Mouse (Mus musculus): ENCODE results near the gene Mrpl43. TPM values are rescaled to one million over a fixed set of nuclear protein-coding genes. Genes with fewer than 3 reads are reported as not detected.

The Mrpl43 gene
- total and polyA plus RNA-seq, 2 experiments from 2014 or later: 76.4 to 83.7 TPM

- Histone ChIP-seq H3K9ac (replicated peaks; ENCODE audit: low read depth, low read length) (no peak overlapping the region), H3K36me3 (replicated peaks; ENCODE audit: control insufficient read depth, insufficient read depth, low read length) (peaks cover 29% of the 10 kb centered on the region), H3K27ac (ENCODE audit: low read depth) (no peak overlapping the region), H3K9me3 (replicated peaks; ENCODE audit: control insufficient read depth, low read length) (no peaks in the 10 kb centered on the region), H3K4me1 (ENCODE audit: control insufficient read depth, insufficient read depth) (peaks cover 13% of the 10 kb centered on the region), H3K27me3 (ENCODE audit: control insufficient read depth, insufficient read depth, low read length) (no peaks in the 10 kb centered on the region), H3K4me3 (ENCODE audit: low read depth, low read length) (no peak overlapping the region), H3K4me2 (ENCODE audit: low read depth, low read length) (no peak overlapping the region)
- TF ChIP-seq EP300 (IDR thresholded peaks at IDR 0.05; ENCODE audit: low read depth): no peak
- TF ChIP-seq CTCF (IDR thresholded peaks at IDR 0.05; ENCODE audit: low read depth): peak; percentile 76
- 35% methylated on average over 6 of the region's 6 CpGs for WGBS
- ATAC-seq (ENCODE audit: insufficient read depth, low read depth) (no peak), DNase-seq (ENCODE audit: low spot score) (peak; percentile 58)
These were observed 6.4 kb upstream of the Mrpl43 start for GRCm38 (mm10) chr19:45012636-45013035.

GRCm38 (mm10) chr19:45012219-45012618 is 6.0 kb upstream of the Mrpl43 start:
- 86% methylated on average over 8 of the region's 8 CpGs for WGBS
- Histone ChIP-seq H3K27ac (ENCODE audit: low read depth) (no peak overlapping the region), H3K9me3 (replicated peaks; ENCODE audit: control insufficient read depth, low read length) (no peaks in the 10 kb centered on the region), H3K9ac (replicated peaks; ENCODE audit: low read depth, low read length) (no peak overlapping the region), H3K4me3 (ENCODE audit: low read depth, low read length) (no peak overlapping the region), H3K4me1 (ENCODE audit: control insufficient read depth, insufficient read depth) (peaks cover 18% of the 10 kb centered on the region), H3K4me2 (ENCODE audit: low read depth, low read length) (no peak overlapping the region), H3K36me3 (replicated peaks; ENCODE audit: control insufficient read depth, insufficient read depth, low read length) (peaks cover 29% of the 10 kb centered on the region), H3K27me3 (ENCODE audit: control insufficient read depth, insufficient read depth, low read length) (no peaks in the 10 kb centered on the region)
- ATAC-seq (ENCODE audit: insufficient read depth, low read depth) (no peak), DNase-seq (ENCODE audit: low spot score) (no peak)
- TF ChIP-seq CTCF (IDR thresholded peaks at IDR 0.05; ENCODE audit: low read depth) (no peak), EP300 (IDR thresholded peaks at IDR 0.05; ENCODE audit: low read depth) (no peak)

GRCm38 (mm10) chr19:45010646-45011045 is 4.4 kb upstream of the Mrpl43 start:
- Histone ChIP-seq H3K9ac (replicated peaks; ENCODE audit: low read depth, low read length) (no peak overlapping the region), H3K4me1 (ENCODE audit: control insufficient read depth, insufficient read depth) (peaks cover 21% of the 10 kb centered on the region), H3K4me3 (ENCODE audit: low read depth, low read length) (no peak overlapping the region), H3K27ac (ENCODE audit: low read depth) (no peak overlapping the region), H3K4me2 (ENCODE audit: low read depth, low read length) (no peak overlapping the region), H3K36me3 (replicated peaks; ENCODE audit: control insufficient read depth, insufficient read depth, low read length) (peaks cover 29% of the 10 kb centered on the region), H3K27me3 (ENCODE audit: control insufficient read depth, insufficient read depth, low read length) (no peaks in the 10 kb centered on the region), H3K9me3 (replicated peaks; ENCODE audit: control insufficient read depth, low read length) (no peaks in the 10 kb centered on the region)
- TF ChIP-seq EP300 (IDR thresholded peaks at IDR 0.05; ENCODE audit: low read depth) (no peak), CTCF (IDR thresholded peaks at IDR 0.05; ENCODE audit: low read depth) (no peak)
- 74% methylated on average over 4 of the region's 4 CpGs for WGBS
- DNase-seq (ENCODE audit: low spot score): no peak
- ATAC-seq (ENCODE audit: insufficient read depth, low read depth): no peak

GRCm38 (mm10) chr19:45007425-45008191 is 1.4 kb upstream of the Mrpl43 start:
- Histone ChIP-seq H3K9me3 (replicated peaks; ENCODE audit: control insufficient read depth, low read length) (no peaks in the 10 kb centered on the region), H3K27ac (ENCODE audit: low read depth) (peak overlapping the region; percentile 86), H3K4me3 (ENCODE audit: low read depth, low read length) (peak overlapping the region; percentile 90), H3K4me1 (ENCODE audit: control insufficient read depth, insufficient read depth) (peaks cover 20% of the 10 kb centered on the region), H3K36me3 (replicated peaks; ENCODE audit: control insufficient read depth, insufficient read depth, low read length) (peaks cover 44% of the 10 kb centered on the region), H3K4me2 (ENCODE audit: low read depth, low read length) (peak overlapping the region; percentile 94), H3K9ac (replicated peaks; ENCODE audit: low read depth, low read length) (peak overlapping the region; percentile 75; the same call in 1 of the 2 replicates), H3K27me3 (ENCODE audit: control insufficient read depth, insufficient read depth, low read length) (no peaks in the 10 kb centered on the region)
- DNase-seq (ENCODE audit: low spot score) (no peak), ATAC-seq (ENCODE audit: insufficient read depth, low read depth) (no peak)
- whole genome bisulfite sequencing: 59% methylated on average over 20 of the region's 20 CpGs
- TF ChIP-seq CTCF (IDR thresholded peaks at IDR 0.05; ENCODE audit: low read depth): no peak
- TF ChIP-seq EP300 (IDR thresholded peaks at IDR 0.05; ENCODE audit: low read depth): no peak

GRCm38 (mm10) chr19:45007021-45007420 is 779 bp upstream of the Mrpl43 start:
- Histone ChIP-seq H3K4me2 (ENCODE audit: low read depth, low read length) (peak overlapping the region; percentile 94), H3K9me3 (replicated peaks; ENCODE audit: control insufficient read depth, low read length) (no peaks in the 10 kb centered on the region), H3K9ac (replicated peaks; ENCODE audit: low read depth, low read length) (peak overlapping the region; percentile 75), H3K27me3 (ENCODE audit: control insufficient read depth, insufficient read depth, low read length) (no peaks in the 10 kb centered on the region), H3K27ac (ENCODE audit: low read depth) (peak overlapping the region; percentile 86), H3K36me3 (replicated peaks; ENCODE audit: control insufficient read depth, insufficient read depth, low read length) (peaks cover 39% of the 10 kb centered on the region), H3K4me1 (ENCODE audit: control insufficient read depth, insufficient read depth) (peaks cover 20% of the 10 kb centered on the region), H3K4me3 (ENCODE audit: low read depth, low read length) (peak overlapping the region; percentile 90)
- no peak for DNase-seq (ENCODE audit: low spot score)
- WGBS: 34% methylated on average over 17 of the region's 17 CpGs
- TF ChIP-seq CTCF (IDR thresholded peaks at IDR 0.05; ENCODE audit: low read depth) (no peak), EP300 (IDR thresholded peaks at IDR 0.05; ENCODE audit: low read depth) (no peak)
- no peak for ATAC-seq (ENCODE audit: insufficient read depth, low read depth)
